Mouse (Mus musculus): ENCODE data around the gene Orc5. TPM values are rescaled to one million over a fixed set of nuclear protein-coding genes. Genes with fewer than 3 reads are reported as not detected.

Orc5 gene
- polyA plus RNA-seq (2012; rRNA removed; ENCODE audit: low replicate concordance): 1.9 and 3.7 TPM in 2 replicates

DNA sequence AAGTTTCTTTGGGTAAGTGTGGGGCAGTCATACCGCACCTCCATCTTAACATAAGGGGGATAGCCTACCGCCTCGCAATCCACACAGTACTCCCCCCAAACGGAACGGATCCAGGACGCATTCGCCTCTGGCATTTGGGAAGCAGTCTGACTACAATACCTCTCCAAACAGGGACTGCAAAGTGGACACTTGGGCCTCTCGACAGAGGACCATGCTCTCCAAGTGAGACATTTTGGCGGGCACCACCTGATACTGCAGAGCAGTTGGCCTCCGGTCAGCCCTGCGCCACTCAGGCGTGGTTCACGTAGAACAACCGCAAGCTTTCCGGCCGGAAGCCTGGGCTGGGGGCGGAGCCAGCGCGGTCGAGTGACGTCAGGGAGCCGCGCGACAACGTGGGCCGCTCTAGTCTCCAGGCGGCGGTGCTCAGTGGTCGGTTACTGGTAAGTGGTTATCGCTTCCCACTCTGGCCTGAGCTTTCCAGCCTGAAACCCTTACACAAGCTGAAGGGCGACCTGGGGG, at the start of gene Orc5:
Gene Orc5, minus strand, starts transcription at position 397 of the 519 bp plus-strand sequence.

Other genes with a start within 250 kb of the Orc5 start
- gene Reln, start 205.7 kb downstream of the Orc5 start, polyA plus RNA-seq (2012; rRNA removed; ENCODE audit: low replicate concordance): 4.0 and 5.2 TPM in 2 replicates
- gene Lhfpl3, start 195.6 kb upstream of the Orc5 start, polyA plus RNA-seq (2012; rRNA removed; ENCODE audit: low replicate concordance): 0.07 and 0.08 TPM in 2 replicates